Comparison of ENCODE assay signal across 11 mouse cellular contexts in the genomic region with DNA sequence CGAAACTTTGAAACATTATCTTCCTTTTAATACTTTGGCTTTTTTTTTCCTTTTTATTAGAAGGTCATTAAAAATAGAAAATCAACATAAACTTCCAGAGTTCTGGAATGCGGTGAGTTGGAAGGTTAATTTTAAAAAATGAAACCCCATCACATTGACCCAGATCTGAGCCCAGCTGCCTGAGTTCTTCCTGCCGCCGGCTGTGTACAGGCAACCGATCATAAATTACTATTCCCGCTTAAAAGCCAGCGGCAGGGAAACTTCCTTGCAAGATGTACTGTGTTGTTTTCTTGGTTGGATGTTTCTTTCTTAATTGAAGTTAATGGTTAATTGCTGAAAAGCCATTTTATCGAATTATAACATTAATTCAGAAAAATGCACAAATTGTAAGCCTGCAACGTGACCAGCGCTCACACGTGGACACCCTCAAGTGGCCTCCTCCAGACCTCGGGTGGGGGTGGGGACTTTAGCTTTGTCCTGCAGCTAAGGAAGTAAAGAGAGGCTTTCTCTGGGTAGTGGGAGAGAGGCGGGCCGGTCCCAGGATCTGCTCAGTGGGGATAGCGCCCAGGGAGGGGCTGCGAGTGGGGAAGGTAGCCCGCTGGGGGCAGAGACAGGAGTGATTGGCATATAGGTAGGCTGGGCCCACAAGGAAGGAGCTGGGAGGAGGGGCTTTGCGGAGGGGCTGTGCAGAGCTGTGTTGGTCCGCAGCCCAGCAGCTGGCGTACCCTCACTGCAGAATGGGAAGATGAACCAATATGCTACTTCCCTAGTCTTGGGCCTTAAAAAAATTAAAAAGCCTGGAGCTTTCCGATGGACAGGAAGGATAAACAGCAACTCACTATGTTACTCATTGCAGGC. TPM values are rescaled to one million over a fixed set of nuclear protein-coding genes. Genes with fewer than 3 reads are reported as not detected.
DNase-seq lines count a peak whose midpoint lies in the region; ATAC-seq and TF ChIP-seq lines count a peak whose summit lies in the region.
"Had no signal": no experiment of that assay in that cellular context is flagged by ENCODE, and none has a peak within 500 bp of the region (broad histone marks: within the 10 kb centered on the region; RNA-seq: fewer than 3 reads in every experiment).

No protein-coding gene starts in this region.

- in situ Hi-C loops in ES-E14 (cut with MboI; ENCODE audit: low sequenced_read_pairs in 2 of 2, unreplicated experiment in 2 of 2): no loop called here

- H3K4me2 ChIP-seq in limb, embryonic 12.5 days: peak overlapping the region; percentile 30; the same call in 1 of the 2 replicates

- peak; percentile 65; the same call in 1 of the 2 replicates for ATAC-seq in limb, embryonic 12.5 days (ENCODE audit: insufficient number of reproducible peaks, insufficient read depth, low FRiP score, low TSS enrichment, low read depth)
- ATAC-seq: forebrain, embryonic 16.5 days; liver, postnatal 0 days had no signal

- H3K4me3 ChIP-seq in E14TG2a.4 (replicated peaks; ENCODE audit: low read length): peak overlapping the region; percentile 57
- peak overlapping the region; percentile 26 to 37; a peak in 2 of 4 replicates for H3K4me3 ChIP-seq in ES-E14 (ENCODE audit: insufficient read depth in 1 of 2, low read depth in 1 of 2, low read length in 2 of 2, poor library complexity in 1 of 2, severe bottlenecking in 1 of 2)
- H3K4me3 ChIP-seq in limb, embryonic 12.5 days (replicated peaks): no peak overlapping the region
- H3K4me3 ChIP-seq: myocyte had no signal

- H3K36me3 ChIP-seq in E14TG2a.4 (ENCODE audit: insufficient read depth, low read length) (no peaks in the 10 kb centered on the region), ES-E14 (ENCODE audit: control insufficient read depth, insufficient read depth, low read length, poor library complexity, severe bottlenecking) (no peaks in the 10 kb centered on the region)
- H3K36me3 ChIP-seq in limb, embryonic 12.5 days: no peaks in the 10 kb centered on the region

- DNase-seq in ES-E14 (ENCODE audit: low read depth, low spot score) (no peak), MN1 (ENCODE audit: low spot score) (no peak)
- DNase-seq in kidney, adult 9 months: peak; percentile 29
- no peak for DNase-seq in urinary bladder, postnatal 4 days (ENCODE audit: low spot score in 2 of 2)
- DNase-seq in thymus, adult 18-20 months: no peak
- DNase-seq: cerebellum, adult 18-20 months; liver, postnatal 0 days had no signal

- TF ChIP-seq CTCF in E14TG2a.4 (conservative IDR thresholded peaks at IDR 0.05; ENCODE audit: low read length): no peak

- H3K4me1 ChIP-seq in E14TG2a.4 (replicated peaks; ENCODE audit: low read depth, low read length) (peaks cover 12% of the 10 kb centered on the region), ES-E14 (ENCODE audit: control insufficient read depth in 2 of 2, insufficient read depth in 2 of 2, low read length in 2 of 2, poor library complexity in 1 of 2) (no peaks in the 10 kb centered on the region)
- peaks cover 11% of the 10 kb centered on the region for H3K4me1 ChIP-seq in limb, embryonic 12.5 days (replicated peaks)

- peaks cover 2% of the 10 kb centered on the region; the same call in 1 of the 2 replicates for H3K27me3 ChIP-seq in E14TG2a.4 (ENCODE audit: insufficient read depth, low read length)
- H3K27me3 ChIP-seq in limb, embryonic 12.5 days: no peaks in the 10 kb centered on the region

- 0 out of 2 replicates have a peak overlapping the region, but pooled peaks have one; percentile 49 for H3K9ac ChIP-seq in ES-E14 (ENCODE audit: insufficient read depth, low read depth, low read length, poor library complexity, severe bottlenecking)
- no peak overlapping the region for H3K9ac ChIP-seq in limb, embryonic 12.5 days (replicated peaks)
- H3K9ac ChIP-seq: liver, postnatal 0 days had no signal

- 30% methylated on average over 21 of the region's 21 CpGs for WGBS in limb, embryonic 12.5 days

- no peak overlapping the region for H3K27ac ChIP-seq in ES-E14 (ENCODE audit: insufficient read depth, low read depth, low read length, poor library complexity, severe bottlenecking)
- peak overlapping the region; percentile 85 for H3K27ac ChIP-seq in limb, embryonic 12.5 days

- H3K9me3 ChIP-seq in E14TG2a.4 (ENCODE audit: low read length): peaks cover 25% of the 10 kb centered on the region
- H3K9me3 ChIP-seq in ES-E14 (ENCODE audit: control insufficient read depth, insufficient read depth, low read depth, low read length): no peaks in the 10 kb centered on the region
- peaks cover 15% of the 10 kb centered on the region for H3K9me3 ChIP-seq in limb, embryonic 12.5 days

TF ChIP-seq in ES-E14, 5 proteins besides CTCF, POLR2A, EP300 and RAD21:
- no peak for TF ChIP-seq HCFC1 (IDR thresholded peaks at IDR 0.05; ENCODE audit: borderline replicate concordance, insufficient read depth, low read length)
- TF ChIP-seq MAFK (IDR thresholded peaks at IDR 0.05; ENCODE audit: insufficient read depth, low read depth, low read length): no peak
- no peak for TF ChIP-seq ZNF384 (IDR thresholded peaks at IDR 0.05; ENCODE audit: low read depth, low read length)
- no peak for TF ChIP-seq CHD2 (IDR thresholded peaks at IDR 0.05; ENCODE audit: low read depth, low read length)
- TF ChIP-seq ZC3H11A (IDR thresholded peaks at IDR 0.05; ENCODE audit: borderline replicate concordance, low read depth, low read length): no peak
TF ChIP-seq in ES-E14: peak in this region for 0.

RNA-seq across cellular contexts. Expression of gene Sept9, which starts 14.2 kb away (rescaled TPM):
- 57.1 and 65.7 TPM in 2 replicates for total RNA-seq in ES-E14 (2012; rRNA removed)
- polyA plus RNA-seq in limb, embryonic 12.5 days (2016; fragmentation: Nextera tagmentation; extraction: Ambion mirVana): 230 and 234 TPM in 2 replicates
